Mouse (Mus musculus): ENCODE results near the gene Ubr1. TPM values are rescaled to one million over a fixed set of nuclear protein-coding genes. Genes with fewer than 3 reads are reported as not detected.

Ubr1 gene
- polyA plus RNA-seq, 1 experiment = 24.2 TPM

- Histone ChIP-seq H3K4me3 (replicated peaks; ENCODE audit: insufficient read depth, low read depth, low read length) (no peak overlapping the region), H3K4me1 (ENCODE audit: control insufficient read depth, insufficient read depth, low read length) (no peaks in the 10 kb centered on the region)
- WGBS = 39% methylated on average over 1 of the region's 1 CpGs
These were observed 117.9 kb downstream of the Ubr1 start for GRCm38 (mm10) chr2:120852626-120853025.

DNA sequence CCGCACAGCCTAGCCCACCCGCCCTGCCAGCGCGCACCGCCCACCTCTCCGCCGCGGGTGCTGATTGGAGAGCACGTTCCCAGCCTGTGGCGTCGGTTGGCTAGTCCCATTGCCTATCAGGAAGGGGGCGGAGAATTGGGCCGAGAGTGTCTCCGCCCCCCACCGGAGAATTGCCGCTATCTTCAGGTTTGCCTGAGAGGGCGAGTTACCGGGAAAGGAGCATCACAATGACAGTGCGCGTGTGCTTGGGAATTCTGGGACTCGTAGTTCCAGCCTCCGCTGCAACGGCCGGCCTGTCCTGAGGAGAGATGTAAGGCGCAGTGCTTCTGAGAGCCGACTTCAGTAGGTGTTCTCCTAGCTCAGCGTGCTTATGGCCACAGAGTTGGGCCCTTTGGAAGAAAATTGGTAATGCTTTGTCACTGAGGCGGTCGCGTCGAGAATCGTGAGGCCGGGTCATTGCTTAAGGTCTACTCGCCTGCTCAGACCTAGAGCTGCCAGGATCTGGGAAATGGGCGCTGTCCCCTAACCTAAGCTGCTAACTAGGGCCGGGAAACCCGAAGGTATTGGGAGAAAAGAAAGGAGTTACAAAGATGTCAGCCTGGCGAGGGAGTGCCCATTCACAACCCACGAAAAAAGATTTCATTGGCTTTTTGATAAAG is 120.0 kb downstream of the Ubr1 start, which contains the start of gene Ttbk2:
Ttbk2 (minus strand) TSS at position 181 of the 659 bp plus-strand sequence.
- WGBS = under 1% methylated on average over 39 of the region's 39 CpGs
- Histone ChIP-seq H3K4me1 (ENCODE audit: control insufficient read depth, insufficient read depth, low read length) (no peaks in the 10 kb centered on the region), H3K27me3 (ENCODE audit: control insufficient read depth, insufficient read depth, low read length) (no peaks in the 10 kb centered on the region), H3K4me3 (replicated peaks; ENCODE audit: insufficient read depth, low read depth, low read length) (peak within 1 kb of the TSS; percentile 67), H3K27ac (ENCODE audit: insufficient read depth, low read length) (peak within 1 kb of the TSS; percentile 42)
- peak; percentile 99 to 100 for DNase-seq
- TF ChIP-seq POLR2A (IDR thresholded peaks at IDR 0.05; ENCODE audit: borderline replicate concordance, insufficient read depth, low read length) (peak; percentile 84), CTCF (IDR thresholded peaks at IDR 0.05; ENCODE audit: borderline replicate concordance, insufficient read depth, low read depth, low read length) (no peak)

More at GRCm38 (mm10) chr2:120852626-120853025, 117.9 kb downstream of the Ubr1 start:
- no peak for DNase-seq
- no peak overlapping the region for H3K27ac ChIP-seq (ENCODE audit: insufficient read depth, low read length)
- TF ChIP-seq CTCF (IDR thresholded peaks at IDR 0.05; ENCODE audit: borderline replicate concordance, insufficient read depth, low read depth, low read length) (no peak), POLR2A (IDR thresholded peaks at IDR 0.05; ENCODE audit: borderline replicate concordance, insufficient read depth, low read length) (no peak)
- H3K27me3 ChIP-seq (ENCODE audit: control insufficient read depth, insufficient read depth, low read length) = no peaks in the 10 kb centered on the region

DNA sequence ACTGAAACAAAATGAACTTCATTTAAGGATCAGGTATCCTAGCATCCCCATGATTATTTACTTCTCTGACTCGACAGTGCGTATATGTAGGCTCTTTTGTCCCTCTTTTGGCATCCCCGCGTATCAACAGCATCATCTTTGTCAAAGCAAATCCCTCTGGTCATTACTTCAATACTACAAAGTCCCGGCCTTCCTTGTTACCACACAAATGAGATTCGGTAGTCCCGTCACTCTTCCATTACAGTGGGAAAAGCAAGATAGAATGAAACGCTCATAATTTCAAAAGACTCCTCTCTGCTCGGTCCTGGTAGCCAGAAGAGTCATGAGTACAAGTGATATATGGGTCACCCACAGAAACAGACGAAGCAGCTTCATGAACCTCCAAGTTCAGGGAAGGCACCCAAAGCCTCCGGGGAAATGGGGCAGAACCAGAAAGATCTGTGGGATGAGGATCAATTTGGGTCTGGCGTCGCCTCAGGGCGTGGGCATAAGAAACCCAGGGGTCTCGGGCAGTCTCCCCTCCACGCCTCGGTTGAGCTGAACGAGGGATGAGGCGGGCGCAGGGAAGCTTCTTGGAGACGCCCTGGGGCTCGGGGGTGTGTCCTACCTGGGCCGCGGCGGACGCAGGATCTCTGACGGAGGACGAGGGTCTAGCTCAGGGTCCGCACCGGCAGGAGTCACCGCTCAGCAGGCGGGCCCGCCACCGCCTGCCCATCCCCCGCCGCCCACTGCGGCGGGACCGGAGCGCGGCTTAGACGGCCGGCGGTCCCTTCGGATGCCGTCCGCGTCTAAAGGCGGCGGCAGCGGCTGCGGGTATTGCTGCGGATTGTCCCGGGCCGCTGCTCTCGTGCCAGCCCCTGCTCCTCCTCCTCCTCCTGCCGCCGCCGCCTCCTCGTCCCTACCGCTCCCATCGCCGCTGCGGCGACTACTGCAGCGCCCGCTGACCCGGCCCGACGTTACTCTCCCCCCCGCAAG is 120.8 kb downstream of the Ubr1 start, which contains the start of gene Cdan1:
Cdan1 (minus strand) TSS at position 680 of the 975 bp plus-strand sequence.
- no peaks in the 10 kb centered on the region for H3K27me3 ChIP-seq (ENCODE audit: control insufficient read depth, insufficient read depth, low read length)
- peak within 1 kb of the TSS; percentile 67 for H3K4me3 ChIP-seq (replicated peaks; ENCODE audit: insufficient read depth, low read depth, low read length)
- under 1% methylated on average over 53 of the region's 71 CpGs for WGBS
- no peaks in the 10 kb centered on the region for H3K4me1 ChIP-seq (ENCODE audit: control insufficient read depth, insufficient read depth, low read length)
- H3K27ac ChIP-seq (ENCODE audit: insufficient read depth, low read length) = peak within 1 kb of the TSS; percentile 42
- no peak; the same call in 1 of the 2 replicates for TF ChIP-seq POLR2A (IDR thresholded peaks at IDR 0.05; ENCODE audit: borderline replicate concordance, insufficient read depth, low read length)
- TF ChIP-seq CTCF (IDR thresholded peaks at IDR 0.05; ENCODE audit: borderline replicate concordance, insufficient read depth, low read depth, low read length) = no peak
- peak; percentile 63 to 74 for DNase-seq

- 92% methylated on average over 1 of the region's 1 CpGs for WGBS
- no peak for DNase-seq
- TF ChIP-seq POLR2A (IDR thresholded peaks at IDR 0.05; ENCODE audit: borderline replicate concordance, insufficient read depth, low read length) (no peak), CTCF (IDR thresholded peaks at IDR 0.05; ENCODE audit: borderline replicate concordance, insufficient read depth, low read depth, low read length) (no peak)
These were observed 125.2 kb downstream of the Ubr1 start for GRCm38 (mm10) chr2:120845280-120845679.

GRCm38 (mm10) chr2:120843990-120844389 is 126.5 kb downstream of the Ubr1 start:
- TF ChIP-seq POLR2A (IDR thresholded peaks at IDR 0.05; ENCODE audit: borderline replicate concordance, insufficient read depth, low read length) (no peak), CTCF (IDR thresholded peaks at IDR 0.05; ENCODE audit: borderline replicate concordance, insufficient read depth, low read depth, low read length) (no peak)
- Histone ChIP-seq H3K4me3 (replicated peaks; ENCODE audit: insufficient read depth, low read depth, low read length) (no peak overlapping the region), H3K4me1 (ENCODE audit: control insufficient read depth, insufficient read depth, low read length) (no peaks in the 10 kb centered on the region), H3K27ac (ENCODE audit: insufficient read depth, low read length) (no peak overlapping the region), H3K27me3 (ENCODE audit: control insufficient read depth, insufficient read depth, low read length) (no peaks in the 10 kb centered on the region)
- DNase-seq = no peak
- 89% methylated on average over 4 of the region's 4 CpGs for WGBS

More at GRCm38 (mm10) chr2:120845280-120845679, 125.2 kb downstream of the Ubr1 start:
- no peak overlapping the region for H3K4me3 ChIP-seq (replicated peaks; ENCODE audit: insufficient read depth, low read depth, low read length)
- H3K4me1 ChIP-seq (ENCODE audit: control insufficient read depth, insufficient read depth, low read length) = no peaks in the 10 kb centered on the region
- H3K27me3 ChIP-seq (ENCODE audit: control insufficient read depth, insufficient read depth, low read length) = no peaks in the 10 kb centered on the region
- H3K27ac ChIP-seq (ENCODE audit: insufficient read depth, low read length) = no peak overlapping the region

- no peak overlapping the region for H3K4me3 ChIP-seq (replicated peaks; ENCODE audit: insufficient read depth, low read depth, low read length)
- no peak for TF ChIP-seq POLR2A (IDR thresholded peaks at IDR 0.05; ENCODE audit: borderline replicate concordance, insufficient read depth, low read length)
- no peak for TF ChIP-seq CTCF (IDR thresholded peaks at IDR 0.05; ENCODE audit: borderline replicate concordance, insufficient read depth, low read depth, low read length)
- H3K27ac ChIP-seq (ENCODE audit: insufficient read depth, low read length) = no peak overlapping the region
- no peaks in the 10 kb centered on the region for H3K27me3 ChIP-seq (ENCODE audit: control insufficient read depth, insufficient read depth, low read length)
- no peaks in the 10 kb centered on the region for H3K4me1 ChIP-seq (ENCODE audit: control insufficient read depth, insufficient read depth, low read length)
- WGBS = 86% methylated on average over 1 of the region's 1 CpGs
- no peak for DNase-seq
These were observed 129.3 kb downstream of the Ubr1 start for GRCm38 (mm10) chr2:120841211-120841610.

- H3K4me1 ChIP-seq (ENCODE audit: control insufficient read depth, insufficient read depth, low read length) = no peaks in the 10 kb centered on the region
- WGBS = 88% methylated on average over 4 of the region's 4 CpGs
- TF ChIP-seq CTCF (IDR thresholded peaks at IDR 0.05; ENCODE audit: borderline replicate concordance, insufficient read depth, low read depth, low read length) = no peak
- TF ChIP-seq POLR2A (IDR thresholded peaks at IDR 0.05; ENCODE audit: borderline replicate concordance, insufficient read depth, low read length) = no peak
- DNase-seq = no peak
- H3K4me3 ChIP-seq (replicated peaks; ENCODE audit: insufficient read depth, low read depth, low read length) = no peak overlapping the region
- no peak overlapping the region for H3K27ac ChIP-seq (ENCODE audit: insufficient read depth, low read length)
- H3K27me3 ChIP-seq (ENCODE audit: control insufficient read depth, insufficient read depth, low read length) = no peaks in the 10 kb centered on the region
These were observed 135.3 kb downstream of the Ubr1 start for GRCm38 (mm10) chr2:120835167-120835566.
